Mouse (Mus musculus): ENCODE results near the gene Ttc23l. TPM values are rescaled to one million over a fixed set of nuclear protein-coding genes. Genes with fewer than 3 reads are reported as not detected.
"Not testable (repeated sequence)": the region's sequence is repeated elsewhere in the genome, so short reads cannot be mapped to it uniquely, and the experiment has no call there.

Ttc23l gene
- polyA plus RNA-seq, 1 experiment from 2014 or later: not detected

GRCm38 (mm10) chr15:10535969-10536368 is 22.5 kb downstream of the Ttc23l start:
- H3K36me3 ChIP-seq (ENCODE audit: control insufficient read depth, insufficient read depth, low read length): no peaks in the 10 kb centered on the region
- H3K27me3 ChIP-seq (ENCODE audit: control insufficient read depth, insufficient read depth, low read length): no peaks in the 10 kb centered on the region
- no peak overlapping the region for H3K4me3 ChIP-seq (replicated peaks; ENCODE audit: low read length)
- H3K4me2 ChIP-seq (ENCODE audit: low read depth, low read length): no peak overlapping the region
- ATAC-seq (ENCODE audit: insufficient read depth, low FRiP score): no peak
- H3K4me1 ChIP-seq (ENCODE audit: control insufficient read depth, insufficient read depth, low read length): 0 out of 2 replicates have a peak, but pooled peaks cover 3% of the 10 kb centered on the region
- no peak overlapping the region for H3K9ac ChIP-seq (ENCODE audit: low read length)
- no peak overlapping the region for H3K27ac ChIP-seq (ENCODE audit: low read length)
- 86% methylated on average over 7 of the region's 7 CpGs for WGBS
- no peaks in the 10 kb centered on the region for H3K9me3 ChIP-seq (replicated peaks; ENCODE audit: control insufficient read depth, low read length)

- H3K27me3 ChIP-seq (ENCODE audit: control insufficient read depth, insufficient read depth, low read length): no peaks in the 10 kb centered on the region
- ATAC-seq (ENCODE audit: insufficient read depth, low FRiP score): no peak
- no peak overlapping the region for H3K27ac ChIP-seq (ENCODE audit: low read length)
- H3K4me2 ChIP-seq (ENCODE audit: low read depth, low read length): no peak overlapping the region
- no peaks in the 10 kb centered on the region for H3K4me1 ChIP-seq (ENCODE audit: control insufficient read depth, insufficient read depth, low read length)
- H3K9me3 ChIP-seq (replicated peaks; ENCODE audit: control insufficient read depth, low read length): no peaks in the 10 kb centered on the region
- H3K4me3 ChIP-seq (replicated peaks; ENCODE audit: low read length): no peak overlapping the region
- no peak overlapping the region for H3K9ac ChIP-seq (ENCODE audit: low read length)
- H3K36me3 ChIP-seq (ENCODE audit: control insufficient read depth, insufficient read depth, low read length): no peaks in the 10 kb centered on the region
- WGBS: 81% methylated on average over 5 of the region's 5 CpGs
Observed at GRCm38 (mm10) chr15:10534591-10534990, 23.9 kb downstream of the Ttc23l start.

- not testable (repeated sequence) for H3K36me3 ChIP-seq (ENCODE audit: control insufficient read depth, insufficient read depth, low read length); H3K4me3 ChIP-seq (replicated peaks; ENCODE audit: low read length); H3K27ac ChIP-seq (ENCODE audit: low read length); H3K4me2 ChIP-seq (ENCODE audit: low read depth, low read length); H3K27me3 ChIP-seq (ENCODE audit: control insufficient read depth, insufficient read depth, low read length); H3K9ac ChIP-seq (ENCODE audit: low read length); ATAC-seq (ENCODE audit: insufficient read depth, low FRiP score); H3K9me3 ChIP-seq (replicated peaks; ENCODE audit: control insufficient read depth, low read length); H3K4me1 ChIP-seq (ENCODE audit: control insufficient read depth, insufficient read depth, low read length)
- 87% methylated on average over 10 of the region's 10 CpGs for WGBS
Observed at GRCm38 (mm10) chr15:10533361-10533760, 25.1 kb downstream of the Ttc23l start.

- H3K4me2 ChIP-seq (ENCODE audit: low read depth, low read length): no peak overlapping the region
- no peak for ATAC-seq (ENCODE audit: insufficient read depth, low FRiP score)
- no peaks in the 10 kb centered on the region for H3K27me3 ChIP-seq (ENCODE audit: control insufficient read depth, insufficient read depth, low read length)
- no peak overlapping the region for H3K9ac ChIP-seq (ENCODE audit: low read length)
- no peaks in the 10 kb centered on the region for H3K4me1 ChIP-seq (ENCODE audit: control insufficient read depth, insufficient read depth, low read length)
- H3K9me3 ChIP-seq (replicated peaks; ENCODE audit: control insufficient read depth, low read length): no peaks in the 10 kb centered on the region
- 73% methylated on average over 4 of the region's 4 CpGs for WGBS
- no peaks in the 10 kb centered on the region for H3K36me3 ChIP-seq (ENCODE audit: control insufficient read depth, insufficient read depth, low read length)
- H3K4me3 ChIP-seq (replicated peaks; ENCODE audit: low read length): no peak overlapping the region
- no peak overlapping the region for H3K27ac ChIP-seq (ENCODE audit: low read length)
Observed at GRCm38 (mm10) chr15:10531352-10531751, 27.1 kb downstream of the Ttc23l start.

- ATAC-seq (ENCODE audit: insufficient read depth, low FRiP score): no peak
- Histone ChIP-seq H3K4me3 (replicated peaks; ENCODE audit: low read length) (no peak overlapping the region), H3K4me1 (ENCODE audit: control insufficient read depth, insufficient read depth, low read length) (no peaks in the 10 kb centered on the region), H3K36me3 (ENCODE audit: control insufficient read depth, insufficient read depth, low read length) (no peaks in the 10 kb centered on the region), H3K9ac (ENCODE audit: low read length) (no peak overlapping the region), H3K4me2 (ENCODE audit: low read depth, low read length) (no peak overlapping the region), H3K27ac (ENCODE audit: low read length) (no peak overlapping the region), H3K27me3 (ENCODE audit: control insufficient read depth, insufficient read depth, low read length) (no peaks in the 10 kb centered on the region), H3K9me3 (replicated peaks; ENCODE audit: control insufficient read depth, low read length) (no peaks in the 10 kb centered on the region)
- 83% methylated on average over 1 of the region's 1 CpGs for WGBS
Observed at GRCm38 (mm10) chr15:10525896-10526295, 32.6 kb downstream of the Ttc23l start.

GRCm38 (mm10) chr15:10515166-10515565 is 43.3 kb downstream of the Ttc23l start:
- no peak overlapping the region for H3K4me3 ChIP-seq (replicated peaks; ENCODE audit: low read length)
- WGBS: 88% methylated on average over 7 of the region's 7 CpGs
- no peak overlapping the region for H3K4me2 ChIP-seq (ENCODE audit: low read depth, low read length)
- H3K9me3 ChIP-seq (replicated peaks; ENCODE audit: control insufficient read depth, low read length): no peaks in the 10 kb centered on the region
- no peaks in the 10 kb centered on the region for H3K36me3 ChIP-seq (ENCODE audit: control insufficient read depth, insufficient read depth, low read length)
- H3K4me1 ChIP-seq (ENCODE audit: control insufficient read depth, insufficient read depth, low read length): no peaks in the 10 kb centered on the region
- ATAC-seq (ENCODE audit: insufficient read depth, low FRiP score): no peak
- H3K27me3 ChIP-seq (ENCODE audit: control insufficient read depth, insufficient read depth, low read length): no peaks in the 10 kb centered on the region
- no peak overlapping the region for H3K27ac ChIP-seq (ENCODE audit: low read length)
- H3K9ac ChIP-seq (ENCODE audit: low read length): no peak overlapping the region

- Histone ChIP-seq H3K4me2 (ENCODE audit: low read depth, low read length) (no peak overlapping the region), H3K4me1 (ENCODE audit: control insufficient read depth, insufficient read depth, low read length) (no peaks in the 10 kb centered on the region), H3K4me3 (replicated peaks; ENCODE audit: low read length) (no peak overlapping the region), H3K9me3 (replicated peaks; ENCODE audit: control insufficient read depth, low read length) (no peaks in the 10 kb centered on the region), H3K27me3 (ENCODE audit: control insufficient read depth, insufficient read depth, low read length) (no peaks in the 10 kb centered on the region), H3K27ac (ENCODE audit: low read length) (no peak overlapping the region), H3K9ac (ENCODE audit: low read length) (no peak overlapping the region), H3K36me3 (ENCODE audit: control insufficient read depth, insufficient read depth, low read length) (no peaks in the 10 kb centered on the region)
- no peak for ATAC-seq (ENCODE audit: insufficient read depth, low FRiP score)
- 68% methylated on average over 11 of the region's 11 CpGs for WGBS
Observed at GRCm38 (mm10) chr15:10506099-10506498, 52.4 kb downstream of the Ttc23l start.

- H3K4me2 ChIP-seq (ENCODE audit: low read depth, low read length): no peak overlapping the region
- 57% methylated on average over 11 of the region's 11 CpGs for WGBS
- no peak for ATAC-seq (ENCODE audit: insufficient read depth, low FRiP score)
Observed at GRCm38 (mm10) chr15:10500838-10501719, 57.4 kb downstream of the Ttc23l start.

GRCm38 (mm10) chr15:10500035-10500434 is 58.4 kb downstream of the Ttc23l start:
- Histone ChIP-seq H3K4me1 (ENCODE audit: control insufficient read depth, insufficient read depth, low read length) (no peaks in the 10 kb centered on the region), H3K36me3 (ENCODE audit: control insufficient read depth, insufficient read depth, low read length) (no peaks in the 10 kb centered on the region), H3K4me2 (ENCODE audit: low read depth, low read length) (no peak overlapping the region), H3K9me3 (replicated peaks; ENCODE audit: control insufficient read depth, low read length) (no peaks in the 10 kb centered on the region), H3K4me3 (replicated peaks; ENCODE audit: low read length) (no peak overlapping the region), H3K9ac (ENCODE audit: low read length) (no peak overlapping the region), H3K27ac (ENCODE audit: low read length) (no peak overlapping the region), H3K27me3 (ENCODE audit: control insufficient read depth, insufficient read depth, low read length) (no peaks in the 10 kb centered on the region)
- no peak for ATAC-seq (ENCODE audit: insufficient read depth, low FRiP score)
- 69% methylated on average over 5 of the region's 5 CpGs for WGBS

More at GRCm38 (mm10) chr15:10500838-10501719, 57.4 kb downstream of the Ttc23l start:
- Histone ChIP-seq H3K27ac (ENCODE audit: low read length) (no peak overlapping the region), H3K4me3 (replicated peaks; ENCODE audit: low read length) (no peak overlapping the region), H3K4me1 (ENCODE audit: control insufficient read depth, insufficient read depth, low read length) (no peaks in the 10 kb centered on the region), H3K27me3 (ENCODE audit: control insufficient read depth, insufficient read depth, low read length) (no peaks in the 10 kb centered on the region), H3K9ac (ENCODE audit: low read length) (no peak overlapping the region), H3K9me3 (replicated peaks; ENCODE audit: control insufficient read depth, low read length) (no peaks in the 10 kb centered on the region), H3K36me3 (ENCODE audit: control insufficient read depth, insufficient read depth, low read length) (no peaks in the 10 kb centered on the region)
